Comparison of ENCODE assay signal across 33 mouse cellular contexts in genomic region chr13:48674609-48675008, GRCm38 (mm10). TPM values are rescaled to one million over a fixed set of nuclear protein-coding genes. Genes with fewer than 3 reads are reported as not detected.
DNase-seq lines count a peak whose midpoint lies in the region; ATAC-seq and TF ChIP-seq lines count a peak whose summit lies in the region.
"Had no signal": no experiment of that assay in that cellular context is flagged by ENCODE, and none has a peak within 500 bp of the region (broad histone marks: within the 10 kb centered on the region; RNA-seq: fewer than 3 reads in every experiment).

No protein-coding gene starts in this region.

- no peak overlapping the region for H3K4me3 ChIP-seq in forebrain, postnatal 0 days (ENCODE audit: low read depth, low read length)
- no peak overlapping the region for H3K4me3 ChIP-seq in forebrain, embryonic 14.5 days (ENCODE audit: low read depth, low read length)
- no peak overlapping the region for H3K4me3 ChIP-seq in liver, postnatal 0 days (ENCODE audit: low read depth, low read length)
- H3K4me3 ChIP-seq in liver, embryonic 11.5 days (ENCODE audit: low read depth, low read length): no peak overlapping the region
- no peak overlapping the region for H3K4me3 ChIP-seq in ES-Bruce4 (ENCODE audit: low read depth, low read length)
- H3K4me3 ChIP-seq: embryonic facial prominence, embryonic 13.5 days; erythroblast, embryonic 14.5 days; forebrain, embryonic 12.5 days; gastrocnemius, adult 2 months; heart, embryonic 10.5 days; kidney, embryonic 15.5 days; limb, embryonic 15.5 days; neural tube, embryonic 15.5 days; stomach, embryonic 15.5 days had no signal

- no peak overlapping the region for H3K27ac ChIP-seq in forebrain, postnatal 0 days (ENCODE audit: low read depth, low read length)
- H3K27ac ChIP-seq in forebrain, embryonic 14.5 days (ENCODE audit: low read depth, low read length): no peak overlapping the region
- H3K27ac ChIP-seq in liver, postnatal 0 days (ENCODE audit: low read depth): no peak overlapping the region
- H3K27ac ChIP-seq in liver, embryonic 11.5 days (ENCODE audit: low read depth, low read length): no peak overlapping the region
- no peak overlapping the region for H3K27ac ChIP-seq in ES-Bruce4 (ENCODE audit: insufficient read depth, low read length)
- H3K27ac ChIP-seq: embryonic facial prominence, embryonic 13.5 days; forebrain, embryonic 12.5 days; gastrocnemius, adult 2 months; heart, embryonic 10.5 days; kidney, embryonic 15.5 days; limb, embryonic 15.5 days; neural tube, embryonic 15.5 days; stomach, embryonic 15.5 days had no signal

- TF ChIP-seq POLR2A in ES-Bruce4 (IDR thresholded peaks at IDR 0.05; ENCODE audit: insufficient read depth, low read length): no peak
- no peak for TF ChIP-seq POLR2A in brain, embryonic 14.5 days (IDR thresholded peaks at IDR 0.05; ENCODE audit: borderline replicate concordance, extremely low read depth, insufficient read depth, insufficient read length, poor library complexity, severe bottlenecking)

- H3K9ac ChIP-seq in forebrain, postnatal 0 days: no peak overlapping the region
- H3K9ac ChIP-seq in forebrain, embryonic 14.5 days (ENCODE audit: low read length): no peak overlapping the region
- no peak overlapping the region for H3K9ac ChIP-seq in liver, postnatal 0 days (replicated peaks)
- H3K9ac ChIP-seq in liver, embryonic 11.5 days (ENCODE audit: low read depth, low read length): no peak overlapping the region
- H3K9ac ChIP-seq in ES-Bruce4 (ENCODE audit: low read depth, poor library complexity, severe bottlenecking): no peak overlapping the region
- H3K9ac ChIP-seq: embryonic facial prominence, embryonic 13.5 days; forebrain, embryonic 12.5 days; kidney, embryonic 15.5 days; limb, embryonic 15.5 days; neural tube, embryonic 15.5 days; stomach, embryonic 15.5 days had no signal

- H3K4me2 ChIP-seq in forebrain, postnatal 0 days (ENCODE audit: low read depth): no peak overlapping the region
- no peak overlapping the region for H3K4me2 ChIP-seq in forebrain, embryonic 14.5 days (ENCODE audit: low read length)
- no peak overlapping the region for H3K4me2 ChIP-seq in liver, postnatal 0 days (ENCODE audit: low read depth, low read length)
- no peak overlapping the region for H3K4me2 ChIP-seq in liver, embryonic 11.5 days
- H3K4me2 ChIP-seq: embryonic facial prominence, embryonic 13.5 days; forebrain, embryonic 12.5 days; kidney, embryonic 15.5 days; limb, embryonic 15.5 days; midbrain, embryonic 11.5 days; neural tube, embryonic 15.5 days; stomach, embryonic 15.5 days had no signal

- no peak for DNase-seq in forebrain, postnatal 0 days
- DNase-seq in forebrain, embryonic 14.5 days (ENCODE audit: low spot score): no peak
- no peak for DNase-seq in liver, postnatal 0 days
- no peak for DNase-seq in liver, embryonic 11.5 days (ENCODE audit: low spot score)
- DNase-seq in brain, embryonic 14.5 days (ENCODE audit: low read depth): no peak
- no peak for DNase-seq in urinary bladder, postnatal 4 days (ENCODE audit: low spot score in 2 of 2)
- DNase-seq: adrenal gland, postnatal 14 days; cerebellum, adult 8-10 months; cerebellum, postnatal 36 days; embryo, embryonic 11 days; gastrocnemius, adult 2 months; kidney, postnatal 36 days; layer of hippocampus, adult 9-11 months; left cerebral cortex, postnatal 4 days; lung, adult 18-20 months; right cerebral cortex, adult 18-20 months; right cerebral cortex, postnatal 4 days; thymus, postnatal 14 days had no signal

- H3K9me3 ChIP-seq in forebrain, postnatal 0 days (ENCODE audit: low read length): no peaks in the 10 kb centered on the region
- no peaks in the 10 kb centered on the region for H3K9me3 ChIP-seq in forebrain, embryonic 14.5 days (replicated peaks; ENCODE audit: control insufficient read depth, low read length)
- H3K9me3 ChIP-seq in liver, postnatal 0 days (ENCODE audit: low read length): no peaks in the 10 kb centered on the region
- H3K9me3 ChIP-seq in liver, embryonic 11.5 days (ENCODE audit: control insufficient read depth, low read length): 0 out of 2 replicates have a peak, but pooled peaks cover 5% of the 10 kb centered on the region
- no peaks in the 10 kb centered on the region for H3K9me3 ChIP-seq in ES-Bruce4 (replicated peaks; ENCODE audit: control insufficient read depth, insufficient read depth, low read length, poor library complexity, severe bottlenecking)
- H3K9me3 ChIP-seq: embryonic facial prominence, embryonic 13.5 days; forebrain, embryonic 12.5 days; heart, embryonic 10.5 days; kidney, embryonic 15.5 days; limb, embryonic 15.5 days; neural tube, embryonic 15.5 days; stomach, embryonic 15.5 days had no signal

- no peaks in the 10 kb centered on the region for H3K36me3 ChIP-seq in forebrain, postnatal 0 days (ENCODE audit: insufficient read depth)
- no peaks in the 10 kb centered on the region for H3K36me3 ChIP-seq in forebrain, embryonic 14.5 days (ENCODE audit: control insufficient read depth, insufficient read depth, low read length)
- no peaks in the 10 kb centered on the region for H3K36me3 ChIP-seq in liver, postnatal 0 days (replicated peaks; ENCODE audit: insufficient read depth, low read length)
- H3K36me3 ChIP-seq in liver, embryonic 11.5 days (ENCODE audit: control insufficient read depth, insufficient read depth, low read length): no peaks in the 10 kb centered on the region
- H3K36me3 ChIP-seq in ES-Bruce4 (ENCODE audit: control insufficient read depth, insufficient read depth, low read length, poor library complexity, severe bottlenecking): no peaks in the 10 kb centered on the region
- H3K36me3 ChIP-seq: embryonic facial prominence, embryonic 13.5 days; forebrain, embryonic 12.5 days; heart, embryonic 10.5 days; kidney, embryonic 15.5 days; limb, embryonic 15.5 days; neural tube, embryonic 15.5 days; stomach, embryonic 15.5 days had no signal

- no peaks in the 10 kb centered on the region for H3K4me1 ChIP-seq in forebrain, postnatal 0 days (ENCODE audit: insufficient read depth)
- no peaks in the 10 kb centered on the region; the same call in 1 of the 2 replicates for H3K4me1 ChIP-seq in forebrain, embryonic 14.5 days (ENCODE audit: control insufficient read depth, insufficient read depth, low read length)
- H3K4me1 ChIP-seq in liver, postnatal 0 days (ENCODE audit: insufficient read depth): no peaks in the 10 kb centered on the region
- no peaks in the 10 kb centered on the region; the same call in 1 of the 2 replicates for H3K4me1 ChIP-seq in liver, embryonic 11.5 days (replicated peaks; ENCODE audit: control insufficient read depth, insufficient read depth, low read length)
- H3K4me1 ChIP-seq in ES-Bruce4 (ENCODE audit: control insufficient read depth, insufficient read depth, low read length): no peaks in the 10 kb centered on the region

- no peak for ATAC-seq in forebrain, postnatal 0 days
- ATAC-seq in forebrain, embryonic 14.5 days: no peak
- no peak for ATAC-seq in liver, postnatal 0 days
- no peak for ATAC-seq in liver, embryonic 11.5 days (replicated peaks; ENCODE audit: low FRiP score)
- ATAC-seq: intestine, postnatal 0 days had no signal

- peaks cover 51% of the 10 kb centered on the region for H3K27me3 ChIP-seq in forebrain, postnatal 0 days (ENCODE audit: insufficient read depth, low read length)
- peaks cover 48% of the 10 kb centered on the region for H3K27me3 ChIP-seq in forebrain, embryonic 14.5 days (replicated peaks; ENCODE audit: control insufficient read depth, insufficient read depth, low read length)
- H3K27me3 ChIP-seq in liver, postnatal 0 days (ENCODE audit: insufficient read depth, low read length): peaks cover 39% of the 10 kb centered on the region
- peaks cover 49% of the 10 kb centered on the region for H3K27me3 ChIP-seq in liver, embryonic 11.5 days (replicated peaks; ENCODE audit: control insufficient read depth, insufficient read depth, low read length)
- H3K27me3 ChIP-seq in ES-Bruce4 (ENCODE audit: control insufficient read depth, insufficient read depth, low read length, poor library complexity, severe bottlenecking): peaks cover 7% of the 10 kb centered on the region

- no peak for TF ChIP-seq EP300 in liver, postnatal 0 days (IDR thresholded peaks at IDR 0.05; ENCODE audit: low read depth)
- no peak for TF ChIP-seq EP300 in ES-Bruce4 (IDR thresholded peaks at IDR 0.05; ENCODE audit: insufficient read depth, low read depth, low read length)

- 86% methylated on average over 5 of the region's 5 CpGs for WGBS in forebrain, postnatal 0 days
- WGBS in forebrain, embryonic 14.5 days: 83% methylated on average over 5 of the region's 5 CpGs
- WGBS in liver, postnatal 0 days (ENCODE audit: insufficient replicate concordance): 75% methylated on average over 5 of the region's 5 CpGs
- WGBS in liver, embryonic 11.5 days: 66% methylated on average over 5 of the region's 5 CpGs

- TF ChIP-seq CTCF in forebrain, postnatal 0 days (IDR thresholded peaks at IDR 0.05; ENCODE audit: low read depth): peak; percentile 14; the same call in 1 of the 2 replicates
- TF ChIP-seq CTCF in liver, postnatal 0 days (IDR thresholded peaks at IDR 0.05; ENCODE audit: low read depth): peak; percentile 33
- TF ChIP-seq CTCF in ES-Bruce4 (IDR thresholded peaks at IDR 0.05; ENCODE audit: low read depth, low read length): peak; percentile 43
- peak; percentile 23; the same call in 1 of the 2 replicates for TF ChIP-seq CTCF in brain, embryonic 14.5 days (IDR thresholded peaks at IDR 0.05; ENCODE audit: borderline replicate concordance, extremely low read depth, insufficient read depth, insufficient read length)

RNA-seq across cellular contexts. Expression of gene Barx1, which starts 11.8 kb away (rescaled TPM):
- not detected in 2 replicates for total RNA-seq in forebrain, postnatal 0 days (2014; rRNA removed)
- not detected in 2 replicates for polyA plus RNA-seq in forebrain, postnatal 0 days (2015; fragmentation: Nextera tagmentation; extraction: Ambion mirVana)
- polyA plus RNA-seq in forebrain, embryonic 14.5 days (2014; fragmentation: Nextera tagmentation; extraction: Ambion mirVana): not detected in 2 replicates
- 0.25 and 0.37 TPM in 2 replicates for polyA plus RNA-seq in liver, postnatal 0 days (2015; fragmentation: Nextera tagmentation; extraction: Ambion mirVana)
- polyA plus RNA-seq in liver, embryonic 11.5 days (2014; fragmentation: Nextera tagmentation; extraction: Ambion mirVana): 21.2 and 22.3 TPM in 2 replicates
- 0.57 and 1.1 TPM in 2 replicates for polyA plus RNA-seq in ES-Bruce4 (2011; ENCODE audit: insufficient read depth, insufficient read length, low read depth, missing spikeins)
- polyA plus RNA-seq in brain, embryonic 14.5 days (2012; rRNA removed): 0.15 and 0.38 TPM in 2 replicates
- total RNA-seq: adrenal gland, postnatal 14 days; gastrocnemius, adult 2 months; hematopoietic stem cell, adult 5-6 weeks; left cerebral cortex, adult 18-20 months; left cerebral cortex, postnatal 4 days had no signal
- polyA plus RNA-seq: erythroblast, embryonic 14.5 days; frontal cortex, adult 2 months; gonadal fat pad, adult 2 months had no signal

RNA-seq across cellular contexts. Expression of gene Ptpdc1, which starts 49.1 kb away (rescaled TPM):
- 19.5 and 36.4 TPM in 2 replicates for total RNA-seq in forebrain, postnatal 0 days (2014; rRNA removed)
- polyA plus RNA-seq in forebrain, postnatal 0 days (2015; fragmentation: Nextera tagmentation; extraction: Ambion mirVana): 8.5 and 12.4 TPM in 2 replicates
- polyA plus RNA-seq in forebrain, embryonic 14.5 days (2014; fragmentation: Nextera tagmentation; extraction: Ambion mirVana): 12.7 and 18.8 TPM in 2 replicates
- polyA plus RNA-seq in liver, postnatal 0 days (2015; fragmentation: Nextera tagmentation; extraction: Ambion mirVana): 0.56 and 0.58 TPM in 2 replicates
- 3.4 and 3.8 TPM in 2 replicates for polyA plus RNA-seq in liver, embryonic 11.5 days (2014; fragmentation: Nextera tagmentation; extraction: Ambion mirVana)
- 6.2 and 7.0 TPM in 2 replicates for polyA plus RNA-seq in ES-Bruce4 (2011; ENCODE audit: insufficient read depth, insufficient read length, low read depth, missing spikeins)
- 10.4 and 19.6 TPM in 2 replicates for polyA plus RNA-seq in brain, embryonic 14.5 days (2012; rRNA removed)
- polyA plus RNA-seq: erythroblast, embryonic 14.5 days had no signal

Comparison
In these comparisons a context has a peak if more than half of its experiments do, and no peak if none do; other contexts are left out.
1. RNA of gene Barx1, which starts 11.8 kb away (polyA plus RNA-seq): 21.2 to 22.3 TPM in liver, embryonic 11.5 days; 0.57 to 1.1 TPM in ES-Bruce4, 0.25 to 0.37 TPM in liver, postnatal 0 days, 0.15 to 0.38 TPM in brain, embryonic 14.5 days, not detected in forebrain, embryonic 14.5 days and not detected in forebrain, postnatal 0 days; every median in the first group is over 10 times any median in the second.
2. Peak in every context shown above with its lines, with median percentiles within 50 percentile points of each other: CTCF ChIP-seq.